In the genomic region with DNA sequence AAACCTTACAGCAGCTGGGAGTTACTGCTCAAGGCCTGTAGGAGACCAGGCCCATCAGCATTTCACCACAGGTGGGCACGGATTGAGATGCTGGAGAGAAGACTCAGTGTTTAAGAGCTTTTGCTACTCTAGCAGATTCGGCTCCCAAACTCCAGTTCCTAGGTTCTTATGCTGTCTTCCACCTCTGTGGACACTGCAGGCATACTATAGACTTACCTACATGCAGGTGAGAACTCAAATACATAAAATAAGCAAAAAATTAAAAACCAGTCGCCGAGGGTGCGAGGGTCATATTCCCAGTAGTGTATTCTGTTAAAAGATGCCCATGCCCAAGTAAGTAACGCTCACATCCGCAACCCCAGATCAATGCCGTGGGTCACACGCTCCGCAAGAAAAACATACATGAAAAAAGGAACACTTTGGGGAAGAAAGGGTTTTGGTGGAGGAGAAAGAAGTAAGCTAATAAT, we compare ENCODE assay signal across 8 mouse cellular contexts. TPM values are rescaled to one million over a fixed set of nuclear protein-coding genes. Genes with fewer than 3 reads are reported as not detected.
DNase-seq lines count a peak whose midpoint lies in the region; ATAC-seq and TF ChIP-seq lines count a peak whose summit lies in the region.

No protein-coding gene starts in this region.

- peak overlapping the region; percentile 50 for H3K4me2 ChIP-seq in kidney, postnatal 0 days (ENCODE audit: low read length)
- peak overlapping the region; percentile 46 for H3K4me2 ChIP-seq in hindbrain, embryonic 14.5 days (replicated peaks)
- H3K4me2 ChIP-seq in midbrain, embryonic 16.5 days (ENCODE audit: low read length), result peak overlapping the region; percentile 54

- no peaks in the 10 kb centered on the region for H3K36me3 ChIP-seq in kidney, postnatal 0 days (ENCODE audit: insufficient read depth, low read length)
- no peaks in the 10 kb centered on the region for H3K36me3 ChIP-seq in hindbrain, embryonic 14.5 days (replicated peaks; ENCODE audit: control insufficient read depth, insufficient read depth)
- no peaks in the 10 kb centered on the region for H3K36me3 ChIP-seq in midbrain, embryonic 16.5 days (ENCODE audit: control insufficient read depth, insufficient read depth, low read length)

- no peaks in the 10 kb centered on the region for H3K27me3 ChIP-seq in kidney, postnatal 0 days (ENCODE audit: insufficient read depth, low read length)
- H3K27me3 ChIP-seq in hindbrain, embryonic 14.5 days (ENCODE audit: control insufficient read depth, insufficient read depth, low read length), result no peaks in the 10 kb centered on the region
- no peaks in the 10 kb centered on the region for H3K27me3 ChIP-seq in midbrain, embryonic 16.5 days (ENCODE audit: control insufficient read depth, insufficient read depth, low read depth, low read length)

- H3K9ac ChIP-seq in kidney, postnatal 0 days (ENCODE audit: low read depth, low read length), result peak overlapping the region; percentile 35; the same call in 1 of the 2 replicates
- peak overlapping the region; percentile 35; the same call in 1 of the 2 replicates for H3K9ac ChIP-seq in hindbrain, embryonic 14.5 days
- peak overlapping the region; percentile 18; the same call in 1 of the 2 replicates for H3K9ac ChIP-seq in midbrain, embryonic 16.5 days (ENCODE audit: low read depth, low read length)

- no peak overlapping the region for H3K27ac ChIP-seq in kidney, postnatal 0 days
- no peak overlapping the region for H3K27ac ChIP-seq in hindbrain, embryonic 14.5 days
- peak overlapping the region; percentile 17; the same call in 1 of the 2 replicates for H3K27ac ChIP-seq in midbrain, embryonic 16.5 days (ENCODE audit: low read length)

- peaks cover 6% of the 10 kb centered on the region; the same call in 1 of the 2 replicates for H3K4me1 ChIP-seq in kidney, postnatal 0 days (replicated peaks; ENCODE audit: insufficient read depth, low read length)
- H3K4me1 ChIP-seq in hindbrain, embryonic 14.5 days (replicated peaks; ENCODE audit: control insufficient read depth, insufficient read depth, low read length), result peaks cover 11% of the 10 kb centered on the region
- peaks cover 15% of the 10 kb centered on the region for H3K4me1 ChIP-seq in midbrain, embryonic 16.5 days (ENCODE audit: control insufficient read depth, insufficient read depth, low read length)

- DNase-seq in kidney, postnatal 0 days (ENCODE audit: low spot score), result no peak
- DNase-seq in kidney, postnatal 25 days, result no peak
- peak; percentile 38 to 42 for DNase-seq in cerebellum, postnatal 14 days
- DNase-seq in hindbrain, embryonic 14.5 days (ENCODE audit: low spot score), result no peak
- no peak for DNase-seq in adipocyte (ENCODE audit: low spot score)
- no peak for DNase-seq in gastrocnemius, adult 18-20 months (ENCODE audit: low spot score)

- no peak for TF ChIP-seq CTCF in kidney, postnatal 0 days (IDR thresholded peaks at IDR 0.05; ENCODE audit: low read depth)

- H3K9me3 ChIP-seq in kidney, postnatal 0 days (replicated peaks; ENCODE audit: low read length), result no peaks in the 10 kb centered on the region
- H3K9me3 ChIP-seq in hindbrain, embryonic 14.5 days (ENCODE audit: control insufficient read depth, low read length), result no peaks in the 10 kb centered on the region
- no peaks in the 10 kb centered on the region for H3K9me3 ChIP-seq in midbrain, embryonic 16.5 days (replicated peaks; ENCODE audit: control insufficient read depth, low read length, poor library complexity, severe bottlenecking)

- WGBS in kidney, postnatal 0 days, result 47% methylated on average over 10 of the region's 10 CpGs
- WGBS in hindbrain, embryonic 14.5 days, result 39% methylated on average over 10 of the region's 10 CpGs
- 39% methylated on average over 10 of the region's 10 CpGs for WGBS in midbrain, embryonic 16.5 days

- 0 out of 2 replicates have a peak overlapping the region, but pooled peaks have one; percentile 82 for H3K4me3 ChIP-seq in kidney, postnatal 0 days (replicated peaks; ENCODE audit: low read depth, low read length)
- H3K4me3 ChIP-seq in hindbrain, embryonic 14.5 days (replicated peaks; ENCODE audit: low read length), result peak overlapping the region; percentile 77
- H3K4me3 ChIP-seq in midbrain, embryonic 16.5 days (ENCODE audit: low read depth, low read length), result peak overlapping the region; percentile 90

- no peak for ATAC-seq in kidney, postnatal 0 days (replicated peaks; ENCODE audit: low FRiP score, low read depth)
- peak; percentile 18 for ATAC-seq in hindbrain, embryonic 14.5 days (ENCODE audit: low FRiP score)
- ATAC-seq in midbrain, embryonic 16.5 days, result peak; percentile 30; the same call in 1 of the 2 replicates
- ATAC-seq in megakaryocyte progenitor cell, adult 5-6 weeks (replicated peaks; ENCODE audit: poor library complexity), result no peak

RNA-seq across cellular contexts. Expression of a gene that starts 0.6 kb away (rescaled TPM):
- polyA plus RNA-seq in kidney, postnatal 0 days (2015; fragmentation: Nextera tagmentation; extraction: Ambion mirVana), result 262 and 263 TPM in 2 replicates
- 446 and 463 TPM in 2 replicates for polyA plus RNA-seq in hindbrain, embryonic 14.5 days (2014; fragmentation: Nextera tagmentation; extraction: Ambion mirVana)
- polyA plus RNA-seq in midbrain, embryonic 16.5 days (2015; fragmentation: Nextera tagmentation; extraction: Ambion mirVana), result 437 and 461 TPM in 2 replicates
- total RNA-seq in gastrocnemius, adult 18-20 months (2021), result 10 to 100 TPM; 44.5 to 46.8 TPM
- total RNA-seq in megakaryocyte progenitor cell, adult 5-6 weeks (2015), result 162 and 164 TPM in 2 replicates
- total RNA-seq in megakaryocyte progenitor cell, adult 5-6 weeks (2017), result 73.9 and 88.7 TPM in 2 replicates

RNA-seq across cellular contexts. Expression of a gene that starts 15.9 kb away (rescaled TPM):
- polyA plus RNA-seq in kidney, postnatal 0 days (2015; fragmentation: Nextera tagmentation; extraction: Ambion mirVana), result not detected in 2 replicates
- polyA plus RNA-seq in hindbrain, embryonic 14.5 days (2014; fragmentation: Nextera tagmentation; extraction: Ambion mirVana), result 0.34 TPM in 1 of 2 replicates, not detected in the other
- 0.18 TPM in 1 of 2 replicates, not detected in the other for polyA plus RNA-seq in midbrain, embryonic 16.5 days (2015; fragmentation: Nextera tagmentation; extraction: Ambion mirVana)
- total RNA-seq in gastrocnemius, adult 18-20 months (2021), result not detected
- total RNA-seq in megakaryocyte progenitor cell, adult 5-6 weeks (2015), result not detected in 2 replicates
- not detected in 2 replicates for total RNA-seq in megakaryocyte progenitor cell, adult 5-6 weeks (2017)

RNA-seq across cellular contexts. Expression of a gene that starts 43.5 kb away (rescaled TPM):
- polyA plus RNA-seq in kidney, postnatal 0 days (2015; fragmentation: Nextera tagmentation; extraction: Ambion mirVana), result 49.0 and 55.8 TPM in 2 replicates
- 5.9 and 6.8 TPM in 2 replicates for polyA plus RNA-seq in hindbrain, embryonic 14.5 days (2014; fragmentation: Nextera tagmentation; extraction: Ambion mirVana)
- polyA plus RNA-seq in midbrain, embryonic 16.5 days (2015; fragmentation: Nextera tagmentation; extraction: Ambion mirVana), result 10.1 and 10.7 TPM in 2 replicates
- total RNA-seq in gastrocnemius, adult 18-20 months (2021), result 10 to 100 TPM; 14.0 to 14.3 TPM
- total RNA-seq in megakaryocyte progenitor cell, adult 5-6 weeks (2015), result 73.2 and 79.5 TPM in 2 replicates
- 39.1 and 48.3 TPM in 2 replicates for total RNA-seq in megakaryocyte progenitor cell, adult 5-6 weeks (2017)

Comparison
In these comparisons a context has a peak if more than half of its experiments do, and no peak if none do; other contexts are left out.
1. ATAC-seq: peak in hindbrain, embryonic 14.5 days (single experiment) and midbrain, embryonic 16.5 days (single experiment); none in kidney, postnatal 0 days (single experiment) and megakaryocyte progenitor cell, adult 5-6 weeks (single experiment).
2. DNase-seq: peak in cerebellum, postnatal 14 days (2 of 2); none in kidney, postnatal 0 days (single experiment), kidney, postnatal 25 days (0 of 2), hindbrain, embryonic 14.5 days (single experiment), adipocyte (single experiment) and gastrocnemius, adult 18-20 months (single experiment).
3. Peak in every context shown above with its lines, with median percentiles within 50 percentile points of each other: H3K4me2 ChIP-seq, H3K4me3 ChIP-seq and H3K9ac ChIP-seq.